Mouse (Mus musculus) thymus, adult 2 months (tissue): ENCODE data around the gene N4bp2l1.

Experiments used
- CTCF ChIP-seq: fragments of 200-500 bp; IDR thresholded peaks from 2 replicates; pipeline ENCODE4 v1.5.1; 2012; ENCODE audit warnings: mild to moderate bottlenecking, control low read depth, low read length, moderate library complexity, borderline replicate concordance; ENCODE audit not compliant: control insufficient read depth, poor library complexity, insufficient read depth; ENCODE audit errors: extremely low read depth
- POLR2A ChIP-seq: fragments of 200-500 bp; IDR thresholded peaks from 2 replicates; pipeline ENCODE4 v1.6.1; 2012; ENCODE audit warnings: mild to moderate bottlenecking, low read length, control low read depth, moderate library complexity; ENCODE audit not compliant: control insufficient read depth, poor library complexity, insufficient read depth; ENCODE audit errors: extremely low read depth

- TF ChIP-seq CTCF (no peak), POLR2A (no peak)
These were observed 15.8 kb downstream of the N4bp2l1 start for GRCm38 (mm10) chr5:150581180-150581579.
